In genomic region chr19:29188879-29189278, GRCm38 (mm10) we compare ENCODE assay signal across 23 mouse cellular contexts.
"Had no signal": no experiment of that assay in that cellular context is flagged by ENCODE, and none has a peak within 500 bp of the region (broad histone marks: within the 10 kb centered on the region; RNA-seq: fewer than 3 reads in every experiment).

No protein-coding gene starts in this region.

- H3K27me3 ChIP-seq: heart, embryonic 13.5 days; heart, embryonic 15.5 days; hindbrain, embryonic 13.5 days; hindbrain, embryonic 15.5 days; intestine, embryonic 15.5 days; limb, embryonic 15.5 days; liver, embryonic 12.5 days had no signal

- H3K4me1 ChIP-seq: heart, embryonic 15.5 days; hindbrain, embryonic 13.5 days; hindbrain, embryonic 15.5 days; intestine, embryonic 15.5 days; limb, embryonic 15.5 days had no signal

- DNase-seq: gastrocnemius, postnatal 25 days; heart, adult 11 months; heart, adult 2 months; heart, postnatal 14 days; heart, postnatal 36 days; kidney, adult 18-20 months; kidney, adult 8-10 months; kidney, postnatal 10 days; kidney, postnatal 25 days; kidney, postnatal 4 days; layer of hippocampus, postnatal 36 days; left cerebral cortex, postnatal 4 days had no signal

- H3K9me3 ChIP-seq: heart, embryonic 13.5 days; hindbrain, embryonic 13.5 days; hindbrain, embryonic 15.5 days; intestine, embryonic 15.5 days; limb, embryonic 13.5 days; limb, embryonic 15.5 days; liver, embryonic 12.5 days had no signal

- H3K36me3 ChIP-seq: heart, embryonic 13.5 days; heart, embryonic 15.5 days; hindbrain, embryonic 13.5 days; hindbrain, embryonic 15.5 days; intestine, embryonic 15.5 days; limb, embryonic 13.5 days; limb, embryonic 15.5 days; liver, embryonic 12.5 days had no signal

- ATAC-seq: hindbrain, postnatal 0 days; intestine, embryonic 15.5 days; intestine, postnatal 0 days; liver, embryonic 12.5 days had no signal

- H3K4me3 ChIP-seq: heart, adult 2 months; heart, embryonic 13.5 days; heart, embryonic 15.5 days; hindbrain, embryonic 13.5 days; hindbrain, embryonic 15.5 days; intestine, embryonic 15.5 days; layer of hippocampus, adult 2 months; limb, embryonic 13.5 days; limb, embryonic 15.5 days; liver, embryonic 12.5 days had no signal
